Mouse (Mus musculus) thymus, adult 2 months (tissue): ENCODE results near the gene Ahnak. TPM values are rescaled to one million over a fixed set of nuclear protein-coding genes. Genes with fewer than 3 reads are reported as not detected.
"Not testable (repeated sequence)": the region's sequence is repeated elsewhere in the genome, so short reads cannot be mapped to it uniquely, and the experiment has no call there.

ENCODE experiments used
- DNase-seq: peaks from one replicate; pipeline ENCODE4 v3.0.0; 2021
- H3K27ac ChIP-seq: fragments of 200-500 bp; 2 replicates; pipeline ENCODE4 v1.5.1; 2012; ENCODE audit warnings: low read length, control low read depth; ENCODE audit not compliant: control insufficient read depth, insufficient read depth
- H3K27me3 ChIP-seq: fragments of 200-500 bp; 2 replicates; pipeline ENCODE4 v1.6.1; 2012; ENCODE audit warnings: mild to moderate bottlenecking, low read length, moderate library complexity, mixed read lengths; ENCODE audit not compliant: control insufficient read depth, insufficient read depth
- H3K36me3 ChIP-seq: fragments of 200-500 bp; 2 replicates; pipeline ENCODE4 v1.6.1; 2012; ENCODE audit warnings: mild to moderate bottlenecking, low read length, moderate library complexity; ENCODE audit not compliant: control insufficient read depth, insufficient read depth
- H3K4me1 ChIP-seq: fragments of 200-500 bp; replicated peaks from 2 replicates; pipeline ENCODE4 v1.6.1; 2012; ENCODE audit warnings: low read length; ENCODE audit not compliant: control insufficient read depth, insufficient read depth
- H3K4me3 ChIP-seq: fragments of 200-500 bp; 2 replicates; pipeline ENCODE4 v1.5.1; 2012; ENCODE audit warnings: mild to moderate bottlenecking, low read length, control low read depth, moderate library complexity; ENCODE audit not compliant: control insufficient read depth, insufficient read depth
- CTCF ChIP-seq: fragments of 200-500 bp; IDR thresholded peaks from 2 replicates; pipeline ENCODE4 v1.5.1; 2012; ENCODE audit warnings: mild to moderate bottlenecking, control low read depth, low read length, moderate library complexity, borderline replicate concordance; ENCODE audit not compliant: control insufficient read depth, poor library complexity, insufficient read depth; ENCODE audit errors: extremely low read depth
- POLR2A ChIP-seq: fragments of 200-500 bp; IDR thresholded peaks from 2 replicates; pipeline ENCODE4 v1.6.1; 2012; ENCODE audit warnings: mild to moderate bottlenecking, low read length, control low read depth, moderate library complexity; ENCODE audit not compliant: control insufficient read depth, poor library complexity, insufficient read depth; ENCODE audit errors: extremely low read depth
- WGBS: fragments of 180-500 bp; shearing (Covaris S2); methylation state at CpG from one replicate; pipeline ENCODE4 v1.1.7; 2018; 5-methylcytosine and 5-hydroxymethylcytosine counted together
- polyA plus RNA-seq: library from polyadenylated mRNA; depleted of rRNA; stranded (reverse); fragments of >200 nt; gene quantifications from 2 replicates; pipeline ENCODE4 v1.2.3, GENCODE M21; 2012

Gene Ahnak
- polyA plus RNA-seq, 1 experiment: 7.9 TPM

GRCm38 (mm10) chr19:9047207-9047945, 58.3 kb downstream of the Ahnak start:
- H3K4me3 ChIP-seq: no peak overlapping the region
- TF ChIP-seq CTCF: no peak
- TF ChIP-seq POLR2A: no peak
- no peak for DNase-seq
- H3K36me3 ChIP-seq: no peaks in the 10 kb centered on the region
- 97% methylated on average over 7 of the region's 7 CpGs for WGBS
- no peaks in the 10 kb centered on the region for H3K27me3 ChIP-seq
- H3K4me1 ChIP-seq: peaks cover 22% of the 10 kb centered on the region
- no peak overlapping the region for H3K27ac ChIP-seq

- TF ChIP-seq POLR2A (no peak), CTCF (no peak)
- H3K4me3 ChIP-seq: no peak overlapping the region
- H3K27ac ChIP-seq: no peak overlapping the region
- WGBS: 88% methylated on average over 1 of the region's 1 CpGs
- H3K27me3 ChIP-seq: no peaks in the 10 kb centered on the region
- H3K36me3 ChIP-seq: no peaks in the 10 kb centered on the region
- no peak for DNase-seq
- peaks cover 23% of the 10 kb centered on the region for H3K4me1 ChIP-seq
Measured at GRCm38 (mm10) chr19:9047946-9048387, 58.9 kb downstream of the Ahnak start.

GRCm38 (mm10) chr19:9048981-9049687, 60.0 kb downstream of the Ahnak start:
- H3K36me3 ChIP-seq: no peaks in the 10 kb centered on the region
- DNase-seq: no peak
- no peaks in the 10 kb centered on the region for H3K27me3 ChIP-seq
- no peak overlapping the region for H3K4me3 ChIP-seq
- TF ChIP-seq POLR2A: no peak
- TF ChIP-seq CTCF: no peak
- no peak overlapping the region for H3K27ac ChIP-seq
- WGBS: 98% methylated on average over 4 of the region's 4 CpGs
- peaks cover 24% of the 10 kb centered on the region for H3K4me1 ChIP-seq

GRCm38 (mm10) chr19:9050294-9051229, 61.5 kb downstream of the Ahnak start:
- Histone ChIP-seq H3K36me3 (no peaks in the 10 kb centered on the region), H3K27ac (no peak overlapping the region), H3K4me3 (no peak overlapping the region), H3K4me1 (peaks cover 14% of the 10 kb centered on the region), H3K27me3 (no peaks in the 10 kb centered on the region)
- WGBS: 75% methylated on average over 9 of the region's 9 CpGs
- DNase-seq: no peak
- no peak for TF ChIP-seq CTCF
- TF ChIP-seq POLR2A: no peak

GRCm38 (mm10) chr19:9051985-9052384, 62.9 kb downstream of the Ahnak start:
- H3K27ac ChIP-seq, H3K4me3 ChIP-seq, DNase-seq, H3K36me3 ChIP-seq, H3K27me3 ChIP-seq: not testable (repeated sequence)
- WGBS: 98% methylated on average over 4 of the region's 4 CpGs
- H3K4me1 ChIP-seq: peaks cover 16% of the 10 kb centered on the region

- DNase-seq: peak; percentile 14
- Histone ChIP-seq H3K27ac (no peak overlapping the region), H3K4me1 (peaks cover 16% of the 10 kb centered on the region), H3K4me3 (no peak overlapping the region), H3K36me3 (no peaks in the 10 kb centered on the region), H3K27me3 (no peaks in the 10 kb centered on the region)
- 18% methylated on average over 6 of the region's 6 CpGs for WGBS
- TF ChIP-seq CTCF (no peak), POLR2A (no peak)
Measured at GRCm38 (mm10) chr19:9052803-9053431, 63.8 kb downstream of the Ahnak start.
